Mouse (Mus musculus): Measurements from ENCODE around the gene Tbr1.

The Tbr1 gene

GRCm38 (mm10) chr2:61802656-61803251, at the start of gene Tbr1:
Tbr1 (plus strand) TSS chr2:61802930.
- no peak for DNase-seq

GRCm38 (mm10) chr2:61754989-61755388, 47.7 kb upstream of the Tbr1 start:
- DNase-seq: no peak

- no peak for DNase-seq
These were observed 43.4 kb upstream of the Tbr1 start for GRCm38 (mm10) chr2:61759234-61759855.

GRCm38 (mm10) chr2:61760044-61760443, 42.7 kb upstream of the Tbr1 start:
- no peak for DNase-seq

- DNase-seq: no peak
These were observed 38.1 kb upstream of the Tbr1 start for GRCm38 (mm10) chr2:61764470-61765105.

DNA sequence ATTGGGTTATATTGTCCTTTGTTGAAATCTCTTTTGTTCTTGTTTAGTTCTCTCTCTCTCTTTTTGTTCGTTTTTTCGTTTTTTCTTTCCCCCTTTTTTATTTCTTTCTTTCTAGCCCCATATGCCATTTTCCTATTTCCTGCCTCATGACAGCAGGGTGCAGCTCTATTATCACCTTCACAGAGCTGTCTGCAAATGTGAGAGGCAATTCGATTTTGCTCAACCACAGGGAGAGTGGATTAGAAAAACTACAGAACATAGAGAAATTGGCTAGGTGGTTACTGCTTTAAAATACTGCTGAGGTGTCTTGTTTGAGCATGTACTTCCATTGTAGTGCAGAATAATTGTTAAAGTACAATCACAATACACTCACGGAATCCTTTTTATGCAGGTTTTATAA, 37.2 kb upstream of the Tbr1 start:
- DNase-seq: no peak

GRCm38 (mm10) chr2:61780794-61781193, 21.9 kb upstream of the Tbr1 start:
- no peak for DNase-seq

DNA sequence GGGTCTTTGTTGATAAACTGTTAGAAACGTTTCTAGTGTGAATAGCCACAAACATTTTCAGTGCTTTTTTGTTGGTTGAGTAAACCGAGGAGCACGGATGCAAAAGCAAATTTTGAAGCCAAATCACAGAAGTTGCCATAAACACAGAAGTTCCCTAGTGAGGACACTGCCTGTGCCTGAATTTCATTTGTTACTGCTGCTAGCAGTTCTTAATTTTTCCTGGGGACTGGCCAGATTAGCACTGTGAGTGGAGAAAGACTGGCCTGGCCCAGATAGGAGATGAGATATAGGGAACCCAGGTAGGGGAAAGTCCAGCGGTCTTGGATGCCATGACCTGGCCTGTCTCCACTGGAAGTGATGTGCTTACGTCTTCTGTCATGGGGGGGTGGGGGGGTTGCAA, 7.8 kb upstream of the Tbr1 start:
- DNase-seq: no peak

GRCm38 (mm10) chr2:61798048-61798447, 4.7 kb upstream of the Tbr1 start:
- no peak for DNase-seq

DNA sequence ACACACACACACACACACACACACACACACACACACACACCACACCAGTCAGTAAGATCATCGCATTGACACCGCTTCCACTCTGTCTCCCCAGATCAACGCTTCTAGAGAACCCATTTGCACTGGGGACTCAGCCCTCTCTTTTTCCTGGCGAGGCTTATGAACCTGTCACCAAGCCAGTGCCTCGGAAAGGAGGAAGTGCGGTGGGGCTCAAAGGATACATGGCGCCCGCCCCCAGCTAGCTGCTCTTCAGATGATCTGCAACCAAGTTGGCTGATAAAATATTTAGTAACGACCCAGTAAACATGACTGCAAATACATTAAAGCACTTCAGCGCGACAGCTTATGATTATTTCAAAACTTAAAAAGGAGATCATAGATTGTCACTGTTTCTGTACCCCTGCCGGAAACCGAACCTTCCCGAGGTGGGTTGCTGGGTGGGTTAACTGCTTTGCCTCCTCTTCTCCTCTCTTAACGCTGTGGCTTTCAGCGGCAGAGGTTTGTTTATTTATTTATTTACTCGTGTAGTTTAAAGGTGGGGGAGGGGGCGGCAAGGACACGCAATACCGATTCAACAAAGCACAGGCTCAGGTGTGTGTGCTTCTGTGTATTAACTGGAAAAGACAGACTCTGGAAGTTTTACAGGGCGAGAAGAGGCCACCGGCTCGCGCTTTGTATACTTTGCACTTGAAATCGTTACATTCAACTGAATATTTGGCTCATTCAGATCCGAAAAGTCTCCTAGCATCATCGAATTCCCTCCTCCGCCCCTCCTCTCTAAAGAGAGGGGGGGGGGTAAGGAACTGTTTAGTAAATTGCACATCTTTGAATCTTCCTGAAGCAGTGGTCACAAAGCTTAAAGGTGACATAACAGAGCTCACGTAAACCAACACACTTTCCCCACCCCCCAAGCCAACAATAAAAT, 975 bp downstream of the Tbr1 start:
- no peak for DNase-seq

- DNase-seq: no peak
These were observed 1.7 kb downstream of the Tbr1 start for GRCm38 (mm10) chr2:61804382-61804840.

DNA sequence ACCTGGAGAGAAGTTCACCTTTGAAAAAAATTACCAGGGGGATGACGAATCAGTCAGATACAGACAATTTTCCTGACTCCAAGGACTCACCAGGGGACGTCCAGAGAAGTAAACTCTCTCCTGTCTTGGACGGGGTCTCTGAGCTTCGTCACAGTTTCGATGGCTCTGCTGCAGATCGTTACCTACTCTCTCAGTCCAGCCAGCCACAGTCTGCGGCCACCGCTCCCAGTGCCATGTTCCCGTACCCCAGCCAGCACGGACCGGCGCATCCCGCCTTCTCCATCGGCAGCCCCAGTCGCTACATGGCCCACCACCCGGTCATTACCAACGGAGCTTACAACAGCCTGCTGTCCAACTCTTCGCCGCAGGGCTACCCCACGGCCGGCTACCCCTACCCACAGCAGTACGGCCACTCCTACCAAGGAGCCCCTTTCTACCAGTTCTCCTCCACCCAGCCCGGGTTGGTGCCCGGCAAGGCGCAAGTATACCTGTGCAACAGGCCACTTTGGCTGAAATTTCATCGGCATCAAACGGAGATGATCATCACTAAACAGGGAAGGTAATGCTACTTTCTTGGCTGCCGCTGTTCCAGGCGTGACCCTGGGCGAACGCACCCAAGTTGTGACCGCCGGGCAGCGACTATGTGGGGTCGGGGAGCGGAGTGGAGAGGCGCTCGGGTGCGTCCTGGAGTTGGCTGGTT, 2.3 kb downstream of the Tbr1 start:
- DNase-seq: no peak

DNA sequence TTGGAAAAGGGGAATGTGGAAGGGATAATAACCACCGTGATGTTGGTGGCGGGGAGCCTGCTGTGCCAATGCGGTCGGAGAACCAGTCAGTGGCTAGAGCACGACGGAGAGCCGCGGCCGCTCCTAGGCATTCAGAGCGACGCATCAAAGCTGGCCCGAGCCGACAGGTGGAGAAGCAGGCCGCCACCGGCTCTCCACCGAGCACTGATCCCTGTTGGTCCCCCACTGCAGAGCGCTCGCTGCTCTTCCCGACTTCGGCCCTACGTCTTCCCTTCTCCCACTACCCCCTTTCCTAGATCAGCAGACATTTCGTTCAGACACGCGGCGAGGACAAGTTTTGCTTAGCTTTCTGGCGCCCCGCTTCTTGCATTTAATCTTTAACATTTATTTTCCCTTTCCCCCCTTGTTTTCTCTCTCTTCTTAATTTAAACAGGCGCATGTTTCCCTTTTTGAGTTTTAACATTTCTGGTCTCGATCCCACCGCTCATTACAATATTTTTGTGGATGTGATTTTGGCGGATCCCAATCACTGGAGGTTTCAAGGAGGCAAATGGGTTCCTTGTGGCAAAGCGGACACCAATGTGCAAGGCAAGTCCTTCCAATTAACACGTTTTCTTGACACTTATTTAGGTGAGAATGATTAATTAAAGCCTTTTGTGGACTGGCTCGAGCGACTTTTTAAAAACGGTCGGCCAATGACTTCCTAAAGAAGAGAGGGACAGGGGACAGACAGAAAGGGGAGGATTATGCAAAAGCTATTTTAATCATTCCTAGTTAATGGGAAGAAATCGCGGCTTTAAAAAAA, 3.0 kb downstream of the Tbr1 start:
- no peak for DNase-seq

DNA sequence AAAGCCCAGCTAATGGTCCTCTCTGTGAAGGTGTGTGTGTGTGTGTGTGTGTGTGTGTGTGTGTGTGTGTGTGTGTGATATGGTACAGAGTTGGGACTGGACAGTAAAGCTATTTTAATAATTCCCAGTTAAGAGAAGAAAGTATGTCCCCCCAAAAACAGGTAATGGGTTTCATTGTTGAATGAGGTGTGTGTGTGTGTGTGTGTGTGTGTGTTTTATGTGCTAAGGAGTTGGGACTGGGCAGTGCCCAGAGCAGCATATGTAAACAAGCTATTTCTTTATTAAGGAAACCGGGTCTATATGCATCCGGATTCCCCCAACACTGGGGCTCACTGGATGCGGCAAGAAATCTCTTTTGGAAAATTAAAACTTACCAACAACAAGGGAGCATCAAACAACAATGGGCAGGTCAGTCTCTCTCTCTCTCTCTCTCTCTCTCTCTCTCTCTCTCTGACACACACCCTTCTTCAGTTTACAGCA, 3.7 kb downstream of the Tbr1 start:
- no peak for DNase-seq

DNA sequence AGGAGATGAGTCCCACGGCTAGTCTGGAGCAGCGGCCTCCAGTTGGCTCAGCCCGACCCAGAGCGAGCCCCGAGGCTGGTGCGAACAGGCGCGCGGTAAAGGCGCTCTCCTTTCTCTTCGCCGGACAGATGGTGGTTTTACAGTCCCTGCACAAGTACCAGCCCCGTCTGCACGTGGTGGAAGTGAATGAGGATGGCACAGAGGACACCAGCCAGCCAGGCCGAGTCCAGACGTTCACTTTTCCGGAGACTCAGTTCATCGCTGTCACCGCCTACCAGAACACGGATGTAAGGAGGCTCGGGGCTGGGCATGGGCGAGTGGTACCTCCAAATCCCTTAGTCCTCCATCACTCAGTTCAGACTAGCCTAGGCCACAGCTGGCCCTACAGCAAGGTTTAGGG, 4.4 kb downstream of the Tbr1 start:
- DNase-seq: no peak

GRCm38 (mm10) chr2:61807781-61808180, 5.1 kb downstream of the Tbr1 start:
- DNase-seq: no peak

DNA sequence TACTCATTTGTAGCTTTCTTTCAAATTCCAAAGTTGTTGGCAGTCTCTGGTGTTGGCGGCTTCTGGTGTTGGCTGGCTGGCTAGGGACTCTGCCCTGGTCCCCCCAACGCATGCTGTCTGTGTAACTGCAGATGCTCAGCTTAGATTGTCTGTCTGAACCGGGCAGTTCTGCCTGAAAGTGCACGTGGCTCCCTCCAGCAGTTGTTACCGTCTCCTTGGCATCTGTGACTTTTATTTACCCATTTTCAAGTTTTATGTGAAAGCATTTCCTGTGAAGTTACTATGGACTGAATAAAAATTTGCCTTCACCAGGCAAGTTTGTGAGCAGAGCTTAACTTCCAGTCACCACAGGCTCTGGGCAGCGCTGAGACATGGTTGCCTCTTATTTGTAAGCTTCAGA, 6.0 kb downstream of the Tbr1 start:
- DNase-seq: no peak

DNA sequence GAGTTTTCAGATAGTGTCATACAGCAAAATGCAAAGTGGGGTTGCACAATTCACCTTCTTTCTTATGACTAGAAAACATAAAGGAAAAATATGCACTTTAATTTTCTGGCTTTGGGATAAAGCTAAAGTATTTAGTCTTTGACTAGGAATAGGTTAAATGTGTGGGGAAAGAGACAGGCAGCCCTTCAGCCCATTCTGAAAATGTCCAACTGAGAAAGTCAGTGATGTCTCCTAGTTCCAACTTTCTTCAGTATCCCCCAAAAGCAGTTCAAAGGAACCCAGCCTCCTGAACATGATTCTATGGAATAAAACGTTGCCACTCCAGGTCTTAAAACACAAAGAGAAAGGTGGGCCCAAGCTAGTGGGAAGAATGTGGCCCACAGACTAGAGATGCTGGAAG, 6.7 kb downstream of the Tbr1 start:
- DNase-seq: no peak

- no peak for DNase-seq
These were observed 8.0 kb downstream of the Tbr1 start for GRCm38 (mm10) chr2:61810751-61811150.

DNA sequence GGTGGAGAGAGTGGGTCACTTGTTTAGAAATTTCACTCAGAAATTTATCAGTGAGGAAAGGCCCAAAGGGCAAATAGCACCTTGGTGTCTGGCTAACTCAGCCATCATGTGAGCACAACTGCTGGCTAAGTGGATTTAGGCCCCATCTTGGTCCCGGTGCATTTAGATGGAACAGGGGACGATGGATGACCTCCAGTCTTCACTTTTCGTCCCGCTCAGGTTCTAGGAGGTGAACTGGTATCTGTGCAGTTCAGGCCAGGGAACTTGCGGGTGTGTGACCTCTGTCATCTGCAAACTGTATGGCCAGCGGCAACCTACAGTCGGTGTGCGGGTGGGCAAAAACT, 8.4 kb downstream of the Tbr1 start:
- no peak for DNase-seq

DNA sequence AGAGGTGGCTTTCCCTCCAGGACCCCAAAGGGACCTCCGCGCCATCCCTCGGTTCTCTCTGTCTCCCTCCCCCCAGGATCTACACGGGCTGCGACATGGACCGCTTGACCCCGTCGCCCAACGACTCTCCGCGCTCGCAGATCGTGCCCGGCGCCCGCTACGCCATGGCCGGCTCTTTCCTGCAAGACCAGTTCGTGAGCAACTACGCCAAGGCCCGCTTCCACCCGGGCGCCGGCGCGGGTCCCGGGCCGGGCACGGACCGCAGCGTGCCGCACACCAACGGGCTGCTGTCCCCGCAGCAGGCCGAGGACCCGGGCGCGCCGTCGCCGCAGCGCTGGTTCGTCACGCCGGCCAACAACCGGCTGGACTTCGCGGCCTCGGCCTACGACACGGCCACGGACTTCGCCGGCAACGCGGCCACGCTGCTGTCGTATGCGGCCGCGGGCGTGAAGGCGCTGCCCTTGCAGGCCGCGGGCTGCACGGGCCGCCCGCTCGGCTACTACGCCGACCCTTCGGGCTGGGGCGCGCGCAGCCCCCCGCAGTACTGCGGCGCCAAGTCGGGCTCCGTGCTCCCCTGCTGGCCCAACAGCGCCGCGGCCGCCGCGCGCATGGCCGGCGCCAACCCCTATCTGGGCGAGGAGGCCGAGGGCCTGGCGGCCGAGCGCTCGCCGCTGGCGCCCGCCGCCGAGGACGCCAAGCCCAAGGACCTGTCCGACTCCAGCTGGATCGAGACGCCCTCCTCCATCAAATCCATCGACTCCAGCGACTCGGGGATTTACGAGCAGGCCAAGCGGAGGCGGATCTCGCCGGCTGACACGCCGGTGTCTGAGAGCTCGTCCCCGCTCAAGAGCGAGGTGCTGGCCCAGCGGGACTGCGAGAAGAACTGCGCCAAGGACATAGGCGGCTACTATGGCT, 9.0 kb downstream of the Tbr1 start:
- DNase-seq: no peak

Data from lung, adult 18-20 months (tissue).